Mouse (Mus musculus): ENCODE measurements around the gene Cldn9. TPM values are rescaled to one million over a fixed set of nuclear protein-coding genes. Genes with fewer than 3 reads are reported as not detected.

The Cldn9 gene
- polyA plus RNA-seq (2015; fragmentation: Nextera tagmentation; extraction: Ambion mirVana): 0.08 TPM in 2 replicates

GRCm38 (mm10) chr17:23683856-23684672, at the start of gene Cldn9:
Gene Cldn9, minus strand, starts transcription at chr17:23684026.

GRCm38 (mm10) chr17:23725999-23726757, 42.4 kb upstream of the Cldn9 start, which contains the start of gene Pkmyt1:
Gene Pkmyt1, plus strand, starts transcription at chr17:23726336.

GRCm38 (mm10) chr17:23722376-23723125, 38.7 kb upstream of the Cldn9 start, which contains the start of gene 1520401A03Rik:
Gene 1520401A03Rik, minus strand, starts transcription at chr17:23722783.

GRCm38 (mm10) chr17:23679127-23679835, 4.5 kb downstream of the Cldn9 start, which contains the start of gene Cldn6:
Gene Cldn6, plus strand, starts transcription at chr17:23679249.

GRCm38 (mm10) chr17:23677236-23677679, 6.6 kb downstream of the Cldn9 start, which contains the start of gene Tnfrsf12a:
Gene Tnfrsf12a, minus strand, starts transcription at chr17:23677468.

GRCm38 (mm10) chr17:23673424-23674073, 10.3 kb downstream of the Cldn9 start, which contains the start of the genes Hcfc1r1 and Thoc6:
Gene Hcfc1r1, plus strand, starts transcription at chr17:23673596.
Gene Thoc6, minus strand, starts transcription at chr17:23673882.

GRCm38 (mm10) chr17:23660117-23660875, 23.5 kb downstream of the Cldn9 start, which contains the start of gene Bicdl2:
Gene Bicdl2, plus strand, starts transcription at chr17:23660506.

GRCm38 (mm10) chr17:23644613-23645495, 39.0 kb downstream of the Cldn9 start, which contains the start of gene Mmp25:
Gene Mmp25, minus strand, starts transcription at chr17:23645277.

Other genes starting within 250 kb of the Cldn9 start
- gene Vmn2r117, start 204.3 kb downstream of the Cldn9 start, polyA plus RNA-seq (2015; fragmentation: Nextera tagmentation; extraction: Ambion mirVana): not detected in 2 replicates
- 6.9 and 8.1 TPM in 2 replicates for gene Zfp213, start 119.8 kb downstream of the Cldn9 start, polyA plus RNA-seq (2015; fragmentation: Nextera tagmentation; extraction: Ambion mirVana)
- 1.9 and 2.2 TPM in 2 replicates for gene Zfp13, start 84.5 kb downstream of the Cldn9 start, polyA plus RNA-seq (2015; fragmentation: Nextera tagmentation; extraction: Ambion mirVana)
- not detected in 2 replicates for gene Zscan10, start 83.2 kb downstream of the Cldn9 start, polyA plus RNA-seq (2015; fragmentation: Nextera tagmentation; extraction: Ambion mirVana)
- 3.0 and 4.4 TPM in 2 replicates for gene Mmp25, start 38.7 kb downstream of the Cldn9 start, polyA plus RNA-seq (2015; fragmentation: Nextera tagmentation; extraction: Ambion mirVana)
- 0.11 and 0.35 TPM in 2 replicates for gene Bicdl2, start 23.5 kb downstream of the Cldn9 start, polyA plus RNA-seq (2015; fragmentation: Nextera tagmentation; extraction: Ambion mirVana)
- gene Hcfc1r1, start 10.4 kb downstream of the Cldn9 start, polyA plus RNA-seq (2015; fragmentation: Nextera tagmentation; extraction: Ambion mirVana): 43.1 and 43.5 TPM in 2 replicates
- 21.1 and 22.3 TPM in 2 replicates for gene Thoc6, start 10.1 kb downstream of the Cldn9 start, polyA plus RNA-seq (2015; fragmentation: Nextera tagmentation; extraction: Ambion mirVana)
- 3.4 and 4.0 TPM in 2 replicates for gene Tnfrsf12a, start 6.6 kb downstream of the Cldn9 start, polyA plus RNA-seq (2015; fragmentation: Nextera tagmentation; extraction: Ambion mirVana)
- gene Cldn6, start 4.8 kb downstream of the Cldn9 start, polyA plus RNA-seq (2015; fragmentation: Nextera tagmentation; extraction: Ambion mirVana): 0.11 TPM in 1 of 2 replicates, not detected in the other
- gene 1520401A03Rik, start 38.8 kb upstream of the Cldn9 start, polyA plus RNA-seq (2015; fragmentation: Nextera tagmentation; extraction: Ambion mirVana): 0.11 TPM in 1 of 2 replicates, not detected in the other
- 37.2 and 39.2 TPM in 2 replicates for gene Pkmyt1, start 42.3 kb upstream of the Cldn9 start, polyA plus RNA-seq (2015; fragmentation: Nextera tagmentation; extraction: Ambion mirVana)
- gene Paqr4, start 56.8 kb upstream of the Cldn9 start, polyA plus RNA-seq (2015; fragmentation: Nextera tagmentation; extraction: Ambion mirVana): 10.5 and 12.2 TPM in 2 replicates
- not detected in 2 replicates for gene Kremen2, start 61.8 kb upstream of the Cldn9 start, polyA plus RNA-seq (2015; fragmentation: Nextera tagmentation; extraction: Ambion mirVana)
- gene Flywch1, start 87.6 kb upstream of the Cldn9 start, polyA plus RNA-seq (2015; fragmentation: Nextera tagmentation; extraction: Ambion mirVana): 19.2 and 22.6 TPM in 2 replicates
- gene Flywch2, start 102.1 kb upstream of the Cldn9 start, polyA plus RNA-seq (2015; fragmentation: Nextera tagmentation; extraction: Ambion mirVana): 3.5 and 6.6 TPM in 2 replicates
- gene Srrm2, start 106.5 kb upstream of the Cldn9 start, polyA plus RNA-seq (2015; fragmentation: Nextera tagmentation; extraction: Ambion mirVana): 290 and 303 TPM in 2 replicates
- 632 and 659 TPM in 2 replicates for gene Elob, start 145.1 kb upstream of the Cldn9 start, polyA plus RNA-seq (2015; fragmentation: Nextera tagmentation; extraction: Ambion mirVana)
- not detected in 2 replicates for gene Prss33, start 152.0 kb upstream of the Cldn9 start, polyA plus RNA-seq (2015; fragmentation: Nextera tagmentation; extraction: Ambion mirVana)
- gene Prss32, start 159.8 kb upstream of the Cldn9 start, polyA plus RNA-seq (2015; fragmentation: Nextera tagmentation; extraction: Ambion mirVana): not detected in 2 replicates
- gene Prss41, start 160.1 kb upstream of the Cldn9 start, polyA plus RNA-seq (2015; fragmentation: Nextera tagmentation; extraction: Ambion mirVana): not detected in 2 replicates
- not detected in 2 replicates for gene Prss21, start 184.0 kb upstream of the Cldn9 start, polyA plus RNA-seq (2015; fragmentation: Nextera tagmentation; extraction: Ambion mirVana)
- not detected in 2 replicates for gene Dcpp1, start 196.8 kb upstream of the Cldn9 start, polyA plus RNA-seq (2015; fragmentation: Nextera tagmentation; extraction: Ambion mirVana)
- gene Dcpp2, start 196.9 kb upstream of the Cldn9 start, polyA plus RNA-seq (2015; fragmentation: Nextera tagmentation; extraction: Ambion mirVana): not detected in 2 replicates
- gene Dcpp3, start 233.4 kb upstream of the Cldn9 start, polyA plus RNA-seq (2015; fragmentation: Nextera tagmentation; extraction: Ambion mirVana): not detected in 2 replicates

All from spleen, postnatal 0 days (tissue).